8 mouse cellular contexts compared by ENCODE assay signal in the genomic region with DNA sequence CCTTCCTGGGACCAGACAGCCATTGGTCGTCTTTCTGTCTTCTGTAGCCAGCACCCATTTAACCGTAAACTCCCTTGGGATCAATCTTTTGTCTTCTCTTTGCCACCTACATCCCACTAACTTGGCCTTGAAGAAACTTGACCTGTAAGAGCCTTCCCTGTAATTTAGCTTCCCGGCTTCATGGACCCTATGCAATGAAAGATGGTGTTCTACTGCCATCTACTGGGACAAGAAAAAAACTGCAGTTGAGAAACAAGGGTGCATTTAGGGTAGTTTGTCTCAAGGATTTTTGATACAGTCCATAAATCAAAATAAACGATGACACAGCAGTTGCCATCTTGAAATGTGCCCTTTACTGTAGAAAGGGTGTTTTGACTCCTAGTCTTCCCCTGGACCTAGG. TPM values are rescaled to one million over a fixed set of nuclear protein-coding genes. Genes with fewer than 3 reads are reported as not detected.
DNase-seq lines count a peak whose midpoint lies in the region; ATAC-seq and TF ChIP-seq lines count a peak whose summit lies in the region.

No protein-coding gene starts in this region.

- peak; percentile 48 to 53 for DNase-seq in layer of hippocampus, adult 2 months (ENCODE audit: low spot score in 2 of 2)
- DNase-seq in layer of hippocampus, postnatal 25 days (ENCODE audit: extremely low spot score in 1 of 2, low spot score in 1 of 2), result no peak
- DNase-seq in ES-CJ7 (ENCODE audit: low read depth, low spot score) (peak; percentile 76), adipocyte (ENCODE audit: low spot score) (peak; percentile 86)
- peak; percentile 87 for DNase-seq in induced T-regulatory cell, adult 2 months (ENCODE audit: low read depth)
- DNase-seq in ovary, postnatal 14 days (ENCODE audit: low spot score), result no peak
- no peak for DNase-seq in ovary, postnatal 10 days (ENCODE audit: low spot score)

- no peak overlapping the region for H3K4me2 ChIP-seq in forebrain, embryonic 16.5 days (ENCODE audit: low read length)

- no peak for ATAC-seq in forebrain, embryonic 16.5 days

- H3K4me3 ChIP-seq in layer of hippocampus, adult 2 months, result peak overlapping the region; percentile 9; the same call in 1 of the 2 replicates
- no peak overlapping the region for H3K4me3 ChIP-seq in forebrain, embryonic 16.5 days (replicated peaks; ENCODE audit: low read length)

- WGBS in forebrain, embryonic 16.5 days, result 15% methylated on average over 4 of the region's 4 CpGs

- H3K27ac ChIP-seq in layer of hippocampus, adult 2 months, result peak overlapping the region; percentile 84
- H3K27ac ChIP-seq in forebrain, embryonic 16.5 days (ENCODE audit: low read length), result no peak overlapping the region

- no peaks in the 10 kb centered on the region for H3K27me3 ChIP-seq in forebrain, embryonic 16.5 days (replicated peaks; ENCODE audit: control insufficient read depth, insufficient read depth, low read length)

- no peak overlapping the region for H3K9ac ChIP-seq in forebrain, embryonic 16.5 days (replicated peaks; ENCODE audit: low read depth, low read length)

- peaks cover 11% of the 10 kb centered on the region for H3K4me1 ChIP-seq in forebrain, embryonic 16.5 days (replicated peaks; ENCODE audit: control insufficient read depth, insufficient read depth, low read length)

- H3K9me3 ChIP-seq in forebrain, embryonic 16.5 days (ENCODE audit: control insufficient read depth, low read length), result no peaks in the 10 kb centered on the region

- H3K36me3 ChIP-seq in forebrain, embryonic 16.5 days (ENCODE audit: control insufficient read depth, insufficient read depth), result no peaks in the 10 kb centered on the region

- peak; percentile 93 for TF ChIP-seq CTCF in layer of hippocampus, adult 2 months (conservative IDR thresholded peaks at IDR 0.05)

RNA-seq across cellular contexts. Expression of a gene that starts 27.0 kb away (rescaled TPM):
- total RNA-seq in layer of hippocampus, adult 2 months (2021), result 1 to 10 TPM; 2.8 to 3.1 TPM
- 1 to 10 TPM; 2.7 to 3.1 TPM for total RNA-seq in layer of hippocampus, postnatal 25 days (2021)
- polyA plus RNA-seq in forebrain, embryonic 16.5 days (2015; fragmentation: Nextera tagmentation; extraction: Ambion mirVana), result 1.4 and 1.6 TPM in 2 replicates

RNA-seq across cellular contexts. Expression of a gene that starts 54.9 kb away (rescaled TPM):
- total RNA-seq in layer of hippocampus, adult 2 months (2021), result 1 to 10 TPM; 5.9 to 6.1 TPM
- total RNA-seq in layer of hippocampus, postnatal 25 days (2021), result 1 to 10 TPM; 4.9 to 5.6 TPM
- polyA plus RNA-seq in forebrain, embryonic 16.5 days (2015; fragmentation: Nextera tagmentation; extraction: Ambion mirVana), result 0.54 and 0.88 TPM in 2 replicates

Comparison
In these comparisons a context has a peak if more than half of its experiments do, and no peak if none do; other contexts are left out.
1. DNase-seq: peak in layer of hippocampus, adult 2 months (2 of 2), ES-CJ7 (single experiment), adipocyte (single experiment) and induced T-regulatory cell, adult 2 months (single experiment); none in layer of hippocampus, postnatal 25 days (0 of 2), ovary, postnatal 14 days (single experiment) and ovary, postnatal 10 days (single experiment).